Mouse (Mus musculus) C2C12 (cell line): Measurements from ENCODE around the gene Ado.

Experiments used
- CTCF ChIP-seq: IDR thresholded peaks from one replicate; pipeline ENCODE4 v1.5.1; 2011; ENCODE audit not compliant: control insufficient read depth, insufficient read depth, insufficient read length
- MYOD1 ChIP-seq: IDR thresholded peaks from one replicate; pipeline ENCODE4 v1.6.1; 2011; ENCODE audit warnings: low read depth; ENCODE audit not compliant: control insufficient read depth, insufficient read length
- MYOG ChIP-seq: IDR thresholded peaks from one replicate; pipeline ENCODE4 v1.6.1; 2011; ENCODE audit not compliant: control insufficient read depth, insufficient read length; ENCODE audit errors: extremely low read depth

- TF ChIP-seq CTCF (no peak), MYOG (no peak), MYOD1 (no peak)
Measured at GRCm38 (mm10) chr10:67504046-67504445, 44.7 kb downstream of the Ado start.
